Mouse (Mus musculus): Measurements from ENCODE around the gene Il17f. TPM values are rescaled to one million over a fixed set of nuclear protein-coding genes. Genes with fewer than 3 reads are reported as not detected.
"Not testable (repeated sequence)": the region's sequence is repeated elsewhere in the genome, so short reads cannot be mapped to it uniquely, and the experiment has no call there.

The Il17f gene
- polyA plus RNA-seq, 1 experiment from 2014 or later = 0.20 TPM

DNA sequence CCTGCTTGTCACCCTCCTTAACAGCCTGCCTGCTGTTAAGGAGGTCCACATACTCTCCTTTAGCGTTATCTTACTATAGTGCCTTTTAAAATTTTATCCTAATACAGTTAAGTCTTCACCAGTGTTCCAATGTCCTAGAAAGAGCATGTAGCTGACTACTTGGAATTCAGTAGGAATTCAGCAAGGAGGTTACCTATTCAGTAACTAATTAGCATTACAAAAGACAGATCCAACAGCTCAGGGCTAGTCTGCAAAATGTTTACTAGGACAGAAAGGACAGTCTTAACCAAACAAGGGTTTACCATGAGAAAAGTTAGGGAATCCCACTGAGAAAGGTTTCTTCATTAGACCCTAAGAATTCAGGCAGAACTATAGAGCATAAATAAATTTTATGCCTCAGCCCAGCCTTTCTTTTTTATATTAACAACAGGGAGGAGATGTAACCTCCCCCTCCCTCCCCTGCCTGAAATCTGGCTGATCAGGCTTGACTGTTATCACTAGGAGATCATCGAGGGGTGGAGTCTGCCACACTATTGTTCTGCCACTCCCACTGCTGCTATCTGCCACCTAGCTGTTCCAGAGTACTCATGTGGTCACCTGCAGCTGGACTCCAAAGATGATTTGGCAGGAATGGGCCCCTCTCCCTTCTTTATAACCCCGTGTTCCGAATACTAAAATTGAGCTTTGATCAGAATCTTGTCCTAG, 16.2 kb downstream of the Il17f start:
- WGBS = 83% methylated on average over 4 of the region's 4 CpGs
- not testable (repeated sequence) for H3K9ac ChIP-seq; H3K36me3 ChIP-seq; H3K9me3 ChIP-seq; H3K4me3 ChIP-seq; ATAC-seq (ENCODE audit: low FRiP score, low read depth); H3K27ac ChIP-seq; H3K27me3 ChIP-seq; H3K4me2 ChIP-seq (replicated peaks); H3K4me1 ChIP-seq

DNA sequence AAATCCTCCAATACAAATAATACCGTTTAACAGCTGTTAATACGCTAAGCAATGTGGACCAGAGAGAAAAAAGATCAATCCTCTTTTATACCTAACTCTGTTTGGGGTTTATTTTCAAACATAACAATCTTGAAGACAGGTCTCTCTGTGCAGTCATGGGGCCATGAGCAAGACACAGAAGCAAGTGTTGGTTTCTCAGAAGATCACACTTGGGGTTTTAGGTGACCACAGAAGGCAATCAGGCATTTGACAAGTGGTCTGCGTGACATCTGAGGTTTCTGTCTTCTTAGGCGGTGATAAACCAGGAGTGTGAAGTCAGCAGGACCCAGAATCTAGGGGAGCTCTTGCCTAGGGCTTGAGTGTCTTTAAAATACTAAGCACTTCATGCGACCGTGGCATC, 23.9 kb downstream of the Il17f start:
- Histone ChIP-seq H3K36me3 (no peaks in the 10 kb centered on the region), H3K4me2 (replicated peaks) (no peak overlapping the region), H3K4me1 (no peaks in the 10 kb centered on the region), H3K27ac (no peak overlapping the region), H3K4me3 (no peak overlapping the region), H3K27me3 (no peaks in the 10 kb centered on the region), H3K9me3 (no peaks in the 10 kb centered on the region), H3K9ac (no peak overlapping the region)
- WGBS = 72% methylated on average over 6 of the region's 6 CpGs
- ATAC-seq (ENCODE audit: low FRiP score, low read depth) = no peak

DNA sequence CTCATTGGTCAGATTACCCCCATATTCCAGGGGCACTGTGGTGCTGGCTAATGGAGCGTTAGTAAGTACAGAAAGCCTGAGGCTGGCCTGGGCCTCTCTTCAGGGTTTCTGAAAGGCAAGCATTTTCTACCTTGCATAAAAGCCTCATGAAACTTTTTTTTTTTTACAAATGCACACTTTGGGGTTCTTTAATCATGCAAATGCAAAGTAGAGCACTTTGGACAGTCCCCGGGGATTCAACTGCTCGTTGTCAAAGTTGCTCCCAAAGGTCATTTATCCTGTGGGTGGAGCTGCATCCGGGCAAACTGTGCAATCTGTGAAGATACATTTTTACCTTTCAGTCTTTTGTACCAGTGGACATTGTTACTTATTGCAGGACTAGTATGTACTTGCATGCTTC, 29.0 kb downstream of the Il17f start:
- no peak for ATAC-seq (ENCODE audit: low FRiP score, low read depth)
- WGBS = 79% methylated on average over 4 of the region's 4 CpGs
- H3K9me3 ChIP-seq = no peaks in the 10 kb centered on the region
- no peak overlapping the region for H3K9ac ChIP-seq
- no peaks in the 10 kb centered on the region for H3K36me3 ChIP-seq
- no peak overlapping the region for H3K4me2 ChIP-seq (replicated peaks)
- H3K27ac ChIP-seq = no peak overlapping the region
- H3K4me1 ChIP-seq = no peaks in the 10 kb centered on the region
- H3K4me3 ChIP-seq = no peak overlapping the region
- H3K27me3 ChIP-seq = no peaks in the 10 kb centered on the region

GRCm38 (mm10) chr1:20760331-20760730, 30.1 kb downstream of the Il17f start:
- Histone ChIP-seq H3K4me2 (replicated peaks) (no peak overlapping the region), H3K4me1 (no peaks in the 10 kb centered on the region), H3K27me3 (no peaks in the 10 kb centered on the region), H3K4me3 (no peak overlapping the region), H3K27ac (no peak overlapping the region), H3K9ac (no peak overlapping the region), H3K9me3 (no peaks in the 10 kb centered on the region), H3K36me3 (no peaks in the 10 kb centered on the region)
- 83% methylated on average over 5 of the region's 5 CpGs for WGBS
- no peak for ATAC-seq (ENCODE audit: low FRiP score, low read depth)

DNA sequence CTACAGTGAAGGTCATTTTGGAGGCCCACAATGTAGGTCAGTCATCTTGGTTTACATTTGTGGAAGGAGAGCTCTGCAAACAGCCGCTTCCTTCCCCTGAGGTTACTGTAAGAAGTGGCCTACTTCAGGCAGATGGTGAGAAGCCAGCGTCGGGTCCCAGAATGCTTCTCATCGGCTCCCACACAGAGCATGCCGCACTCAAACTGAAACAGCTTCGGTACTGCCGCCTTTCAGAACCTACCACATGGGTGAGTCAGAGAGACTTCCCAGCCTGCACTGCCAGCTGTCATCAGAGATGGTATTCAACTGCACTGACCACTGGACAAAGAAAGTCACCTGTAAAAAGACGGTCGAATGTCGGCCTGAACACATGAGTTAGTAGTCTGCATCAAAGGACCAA, 30.6 kb downstream of the Il17f start:
- no peaks in the 10 kb centered on the region for H3K36me3 ChIP-seq
- no peak for ATAC-seq (ENCODE audit: low FRiP score, low read depth)
- H3K27ac ChIP-seq = no peak overlapping the region
- WGBS = 83% methylated on average over 10 of the region's 10 CpGs
- no peaks in the 10 kb centered on the region for H3K9me3 ChIP-seq
- H3K4me1 ChIP-seq = no peaks in the 10 kb centered on the region
- no peak overlapping the region for H3K9ac ChIP-seq
- H3K4me2 ChIP-seq (replicated peaks) = no peak overlapping the region
- no peaks in the 10 kb centered on the region for H3K27me3 ChIP-seq
- no peak overlapping the region for H3K4me3 ChIP-seq

- Histone ChIP-seq H3K27ac (no peak overlapping the region), H3K4me3 (no peak overlapping the region), H3K4me1 (no peaks in the 10 kb centered on the region), H3K9me3 (no peaks in the 10 kb centered on the region), H3K4me2 (replicated peaks) (no peak overlapping the region), H3K9ac (no peak overlapping the region), H3K36me3 (no peaks in the 10 kb centered on the region), H3K27me3 (no peaks in the 10 kb centered on the region)
- 65% methylated on average over 3 of the region's 3 CpGs for WGBS
- no peak for ATAC-seq (ENCODE audit: low FRiP score, low read depth)
Observed at GRCm38 (mm10) chr1:20757586-20757985, 32.8 kb downstream of the Il17f start.

DNA sequence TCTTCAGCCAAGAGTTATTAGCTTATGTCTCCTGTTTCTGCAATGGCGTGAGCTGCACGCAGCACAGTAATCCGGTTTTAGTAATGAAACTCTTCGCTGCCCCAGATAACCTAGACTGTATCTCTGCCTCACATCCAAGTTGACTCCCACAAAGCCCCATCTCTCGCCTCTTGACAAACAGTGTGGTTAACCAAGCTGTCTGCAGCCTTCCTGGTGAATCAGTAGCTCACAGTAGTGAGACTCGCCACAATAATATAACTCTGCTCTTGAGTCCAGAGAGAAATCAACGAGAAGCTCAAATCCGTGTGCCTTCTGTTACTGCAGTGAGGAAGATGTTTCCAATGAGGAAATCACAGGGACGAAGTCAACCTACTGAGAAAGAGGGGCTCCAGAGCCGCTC, 36.0 kb downstream of the Il17f start:
- H3K9me3 ChIP-seq = 0 out of 2 replicates have a peak, but pooled peaks cover 4% of the 10 kb centered on the region
- H3K27me3 ChIP-seq = no peaks in the 10 kb centered on the region
- H3K4me2 ChIP-seq (replicated peaks) = no peak overlapping the region
- 83% methylated on average over 10 of the region's 10 CpGs for WGBS
- no peaks in the 10 kb centered on the region for H3K36me3 ChIP-seq
- ATAC-seq (ENCODE audit: low FRiP score, low read depth) = no peak
- H3K4me3 ChIP-seq = no peak overlapping the region
- no peak overlapping the region for H3K27ac ChIP-seq
- H3K4me1 ChIP-seq = no peaks in the 10 kb centered on the region
- no peak overlapping the region for H3K9ac ChIP-seq

DNA sequence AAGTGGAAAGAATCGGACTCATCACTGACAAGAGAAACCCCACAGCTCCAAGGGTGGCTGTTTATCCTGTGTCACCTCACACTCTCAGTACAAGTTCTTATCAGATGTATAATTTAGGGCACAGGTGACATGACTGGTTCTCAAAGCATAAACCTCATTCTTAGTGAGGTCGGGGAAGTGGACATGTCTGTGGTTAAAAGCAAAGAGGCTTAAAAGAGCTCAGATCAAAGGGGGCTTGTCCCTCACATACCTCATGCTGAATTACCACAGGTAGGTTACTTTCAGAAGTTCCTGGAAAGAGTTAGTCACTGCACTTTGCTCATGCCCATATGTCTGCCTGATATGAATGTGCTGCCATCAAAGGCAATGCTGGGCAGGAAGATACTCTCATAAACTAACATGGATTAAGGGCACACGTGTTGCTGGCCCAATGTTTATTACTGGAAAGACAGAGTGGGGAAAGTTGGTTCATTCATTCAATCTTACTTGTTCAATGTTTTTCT, 49.9 kb downstream of the Il17f start:
- WGBS = 63% methylated on average over 3 of the region's 3 CpGs
- no peaks in the 10 kb centered on the region for H3K4me1 ChIP-seq
- no peak overlapping the region for H3K4me2 ChIP-seq (replicated peaks)
- no peaks in the 10 kb centered on the region for H3K9me3 ChIP-seq
- H3K36me3 ChIP-seq = no peaks in the 10 kb centered on the region
- no peak overlapping the region for H3K4me3 ChIP-seq
- H3K9ac ChIP-seq = no peak overlapping the region
- H3K27ac ChIP-seq = no peak overlapping the region
- no peak for ATAC-seq (ENCODE audit: low FRiP score, low read depth)
- no peaks in the 10 kb centered on the region for H3K27me3 ChIP-seq

- H3K27ac ChIP-seq = no peak overlapping the region
- H3K4me3 ChIP-seq = no peak overlapping the region
- H3K36me3 ChIP-seq = no peaks in the 10 kb centered on the region
- no peak overlapping the region for H3K9ac ChIP-seq
- H3K4me2 ChIP-seq (replicated peaks) = no peak overlapping the region
- no peaks in the 10 kb centered on the region for H3K4me1 ChIP-seq
- H3K9me3 ChIP-seq = no peaks in the 10 kb centered on the region
- ATAC-seq (ENCODE audit: low FRiP score, low read depth) = no peak
- 91% methylated on average over 2 of the region's 2 CpGs for WGBS
- H3K27me3 ChIP-seq = no peaks in the 10 kb centered on the region
Observed at GRCm38 (mm10) chr1:20738483-20738882, 51.9 kb downstream of the Il17f start.

DNA sequence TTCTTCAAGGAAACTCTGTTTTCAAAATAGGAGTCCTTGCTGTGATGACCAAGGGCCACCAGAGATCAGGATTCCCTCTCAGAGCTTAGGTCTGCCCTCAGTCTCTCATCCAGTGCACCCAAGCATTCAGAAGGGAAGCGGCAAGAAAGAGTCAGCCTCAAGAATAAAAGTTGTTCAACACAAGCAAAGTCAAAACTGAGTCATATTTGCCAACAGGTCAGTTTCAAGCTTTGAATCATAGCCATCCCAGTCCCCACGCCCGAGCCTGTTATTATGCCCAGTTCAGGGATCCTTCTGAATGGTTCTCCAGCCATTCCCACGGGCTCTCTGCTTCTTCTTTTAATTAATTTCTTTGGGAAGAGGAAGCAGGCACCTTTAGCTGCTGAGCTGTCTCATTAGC, 53.8 kb downstream of the Il17f start:
- Histone ChIP-seq H3K36me3 (no peaks in the 10 kb centered on the region), H3K4me2 (replicated peaks) (no peak overlapping the region), H3K4me1 (no peaks in the 10 kb centered on the region), H3K27ac (no peak overlapping the region), H3K9me3 (no peaks in the 10 kb centered on the region), H3K27me3 (no peaks in the 10 kb centered on the region), H3K9ac (no peak overlapping the region), H3K4me3 (no peak overlapping the region)
- no peak for ATAC-seq (ENCODE audit: low FRiP score, low read depth)
- WGBS = 78% methylated on average over 4 of the region's 4 CpGs

- peaks cover 6% of the 10 kb centered on the region for H3K9me3 ChIP-seq
- no peak within 1 kb of the TSS for H3K4me2 ChIP-seq (replicated peaks)
- no peaks in the 10 kb centered on the region for H3K4me1 ChIP-seq
- H3K27ac ChIP-seq = no peak within 1 kb of the TSS
- ATAC-seq (ENCODE audit: low FRiP score, low read depth) = no peak
- H3K27me3 ChIP-seq = no peaks in the 10 kb centered on the region
- no peak within 1 kb of the TSS for H3K4me3 ChIP-seq
- WGBS = 89% methylated on average over 10 of the region's 10 CpGs
- no peak within 1 kb of the TSS for H3K9ac ChIP-seq
- H3K36me3 ChIP-seq = no peaks in the 10 kb centered on the region
Observed at GRCm38 (mm10) chr1:20730903-20731302, 59.5 kb downstream of the Il17f start, which contains the start of gene Il17a. Gene Il17a (plus strand): TSS chr1:20730905.
